Mouse (Mus musculus) olfactory bulb, adult 2 months (tissue): Measurements from ENCODE around the gene Skp1a.

Experiments
- CTCF ChIP-seq: fragments of 200-500 bp; IDR thresholded peaks from 2 replicates; pipeline ENCODE4 v1.5.1; 2012; ENCODE audit warnings: low read depth, mild to moderate bottlenecking, low read length, moderate library complexity; ENCODE audit not compliant: insufficient read depth
- POLR2A ChIP-seq: fragments of 200-500 bp; IDR thresholded peaks from 2 replicates; pipeline ENCODE4 v1.6.1; 2012; ENCODE audit warnings: mild to moderate bottlenecking, low read depth, low read length, moderate library complexity; ENCODE audit not compliant: insufficient read depth

DNA sequence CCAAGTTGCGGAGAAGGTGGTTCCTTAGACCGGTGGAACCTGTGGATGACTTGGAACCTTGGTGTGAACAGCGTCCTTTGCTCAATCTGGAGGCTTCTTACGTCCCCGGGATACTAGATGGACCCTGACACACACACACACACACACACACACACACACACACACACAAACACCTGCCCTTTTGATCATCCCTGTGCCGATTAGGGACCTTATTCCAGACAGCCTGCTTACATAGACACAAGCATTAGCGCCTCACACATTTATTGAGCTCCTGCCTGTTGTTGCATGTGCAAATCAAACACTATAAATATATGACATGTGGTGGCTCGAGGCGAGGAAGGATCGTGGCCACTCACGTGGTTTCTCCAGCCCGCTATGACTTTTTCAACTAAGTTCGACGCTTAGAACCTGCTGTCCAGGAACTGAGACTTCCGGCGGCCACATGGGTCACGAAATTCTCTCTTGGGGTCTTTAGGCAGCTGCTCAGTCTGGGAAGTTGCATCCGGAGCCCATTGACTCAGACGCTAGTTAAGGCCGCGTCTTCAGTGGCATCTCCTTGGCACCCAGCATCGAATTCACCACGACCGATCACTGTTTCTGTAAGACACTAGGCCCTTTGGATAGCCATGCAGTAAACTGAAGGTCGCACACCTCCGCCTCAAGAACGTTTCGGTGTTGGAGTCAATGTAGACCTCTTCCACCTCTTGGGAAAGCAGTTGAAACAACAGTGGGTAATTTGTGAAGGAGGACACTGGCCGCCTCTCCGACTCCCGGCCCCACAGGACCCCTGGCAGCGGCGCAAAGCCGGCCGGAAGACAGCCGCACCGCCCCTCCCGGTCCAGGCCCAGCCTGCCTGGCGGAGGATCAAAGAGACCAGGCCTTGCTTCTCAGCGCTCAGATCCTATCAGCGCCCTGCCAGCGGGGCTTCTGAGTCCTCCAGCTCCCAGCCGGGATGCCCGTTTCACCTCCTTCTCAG lies 52.1 kb downstream of the Skp1a start:
- TF ChIP-seq POLR2A (no peak), CTCF (no peak)
